Mouse (Mus musculus) C2C12 (cell line): ENCODE data around the gene Zfp831.

Source experiments
- CEBPB ChIP-seq: IDR thresholded peaks from one replicate; pipeline ENCODE4 v1.6.1; 2011; ENCODE audit warnings: low read depth, mild to moderate bottlenecking, control low read depth, moderate library complexity
- CTCF ChIP-seq: IDR thresholded peaks from one replicate; pipeline ENCODE4 v1.5.1; 2011; ENCODE audit not compliant: control insufficient read depth, insufficient read depth, insufficient read length
- USF1 ChIP-seq: IDR thresholded peaks from one replicate; pipeline ENCODE4 v1.6.1; 2011; ENCODE audit warnings: low read depth, mild to moderate bottlenecking, control low read depth, moderate library complexity

GRCm38 (mm10) chr2:174748381-174748780, 105.0 kb downstream of the Zfp831 start:
- TF ChIP-seq CTCF (no peak), CEBPB (no peak), USF1 (no peak)
